Mouse (Mus musculus) lung, adult 2 months (tissue): Measurements from ENCODE around the gene Erbin. TPM values are rescaled to one million over a fixed set of nuclear protein-coding genes. Genes with fewer than 3 reads are reported as not detected.

ENCODE experiments used
- DNase-seq: peaks from one replicate; pipeline ENCODE4 v3.0.0; 2022
- H3K4me1 ChIP-seq: fragments of 200-500 bp; 2 replicates; pipeline ENCODE4 v1.6.1; 2011; ENCODE audit warnings: low read length; ENCODE audit not compliant: control insufficient read depth, insufficient read depth
- H3K4me3 ChIP-seq: fragments of 200-500 bp; replicated peaks from 2 replicates; pipeline ENCODE3; 2011; ENCODE audit warnings: low read depth, mild to moderate bottlenecking, control low read depth, low read length; ENCODE audit errors: extremely low read depth
- CTCF ChIP-seq: fragments of 200-500 bp; IDR thresholded peaks from 2 replicates; pipeline ENCODE4 v1.5.1; 2011; ENCODE audit warnings: mild to moderate bottlenecking, low read length, control low read depth; ENCODE audit not compliant: insufficient read depth
- POLR2A ChIP-seq: fragments of 200-500 bp; IDR thresholded peaks from 2 replicates; pipeline ENCODE4 v1.6.1; 2011; ENCODE audit warnings: low read depth, mild to moderate bottlenecking, control low read depth, low read length, borderline replicate concordance; ENCODE audit errors: extremely low read depth
- WGBS: fragments of 180-500 bp; shearing (Covaris S2); methylation state at CpG from one replicate; pipeline ENCODE4 v1.1.7; 2018; 5-methylcytosine and 5-hydroxymethylcytosine counted together
- polyA plus RNA-seq: library from polyadenylated mRNA; depleted of rRNA; stranded (reverse); fragments of >200 nt; gene quantifications from 2 replicates; pipeline ENCODE4 v1.2.3, GENCODE M21; 2012

Gene Erbin
- polyA plus RNA-seq, 1 experiment = 17.4 TPM

GRCm38 (mm10) chr13:103955652-103956051 is 35.3 kb upstream of the Erbin start:
- no peak for DNase-seq
- peaks cover 14% of the 10 kb centered on the region for H3K4me1 ChIP-seq
- TF ChIP-seq POLR2A (no peak), CTCF (no peak)
- H3K4me3 ChIP-seq = no peak overlapping the region
- WGBS = 42% methylated on average over 2 of the region's 2 CpGs

DNA sequence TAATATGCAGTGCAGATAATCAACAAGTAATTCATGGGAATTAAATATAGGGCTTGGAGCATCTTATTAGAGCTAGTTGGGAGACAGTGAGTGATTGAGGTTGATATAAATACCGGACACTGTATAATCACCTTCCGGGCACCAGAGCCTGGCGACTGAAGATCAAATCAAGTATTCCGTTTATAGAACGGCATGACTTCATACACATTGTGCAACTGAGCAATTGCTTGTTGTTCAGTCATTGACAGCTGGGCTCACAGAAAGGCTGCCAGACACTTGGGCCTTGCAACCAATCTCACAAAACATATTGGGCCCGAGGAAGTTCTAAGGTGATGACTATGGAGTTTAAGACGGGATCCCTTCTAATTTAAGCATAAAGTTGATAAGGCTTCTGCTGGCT is 31.1 kb upstream of the Erbin start:
- TF ChIP-seq POLR2A (no peak), CTCF (no peak)
- H3K4me3 ChIP-seq = no peak overlapping the region
- DNase-seq = no peak
- WGBS = 40% methylated on average over 7 of the region's 7 CpGs
- peaks cover 8% of the 10 kb centered on the region for H3K4me1 ChIP-seq

- no peak overlapping the region for H3K4me3 ChIP-seq
- H3K4me1 ChIP-seq = no peaks in the 10 kb centered on the region
- WGBS = 56% methylated on average over 2 of the region's 2 CpGs
- no peak for TF ChIP-seq CTCF
- no peak for TF ChIP-seq POLR2A
- DNase-seq = no peak
These were observed 20.5 kb upstream of the Erbin start for GRCm38 (mm10) chr13:103940796-103941195.

- DNase-seq = no peak
- Histone ChIP-seq H3K4me3 (no peak overlapping the region), H3K4me1 (peaks cover 3% of the 10 kb centered on the region)
- WGBS = 52% methylated on average over 6 of the region's 6 CpGs
- no peak for TF ChIP-seq POLR2A
- no peak for TF ChIP-seq CTCF
These were observed 4.3 kb upstream of the Erbin start for GRCm38 (mm10) chr13:103924586-103924985.

- Histone ChIP-seq H3K4me3 (no peak overlapping the region), H3K4me1 (peaks cover 3% of the 10 kb centered on the region)
- DNase-seq = no peak
- TF ChIP-seq CTCF (no peak), POLR2A (no peak)
- WGBS = 89% methylated on average over 6 of the region's 6 CpGs
These were observed 3.2 kb upstream of the Erbin start for GRCm38 (mm10) chr13:103923402-103924065.

GRCm38 (mm10) chr13:103921831-103922380 is 1.6 kb upstream of the Erbin start:
- H3K4me1 ChIP-seq = peaks cover 3% of the 10 kb centered on the region
- 15% methylated on average over 11 of the region's 11 CpGs for WGBS
- peak overlapping the region; percentile 78 for H3K4me3 ChIP-seq
- no peak for TF ChIP-seq POLR2A
- no peak for TF ChIP-seq CTCF
- DNase-seq = no peak

DNA sequence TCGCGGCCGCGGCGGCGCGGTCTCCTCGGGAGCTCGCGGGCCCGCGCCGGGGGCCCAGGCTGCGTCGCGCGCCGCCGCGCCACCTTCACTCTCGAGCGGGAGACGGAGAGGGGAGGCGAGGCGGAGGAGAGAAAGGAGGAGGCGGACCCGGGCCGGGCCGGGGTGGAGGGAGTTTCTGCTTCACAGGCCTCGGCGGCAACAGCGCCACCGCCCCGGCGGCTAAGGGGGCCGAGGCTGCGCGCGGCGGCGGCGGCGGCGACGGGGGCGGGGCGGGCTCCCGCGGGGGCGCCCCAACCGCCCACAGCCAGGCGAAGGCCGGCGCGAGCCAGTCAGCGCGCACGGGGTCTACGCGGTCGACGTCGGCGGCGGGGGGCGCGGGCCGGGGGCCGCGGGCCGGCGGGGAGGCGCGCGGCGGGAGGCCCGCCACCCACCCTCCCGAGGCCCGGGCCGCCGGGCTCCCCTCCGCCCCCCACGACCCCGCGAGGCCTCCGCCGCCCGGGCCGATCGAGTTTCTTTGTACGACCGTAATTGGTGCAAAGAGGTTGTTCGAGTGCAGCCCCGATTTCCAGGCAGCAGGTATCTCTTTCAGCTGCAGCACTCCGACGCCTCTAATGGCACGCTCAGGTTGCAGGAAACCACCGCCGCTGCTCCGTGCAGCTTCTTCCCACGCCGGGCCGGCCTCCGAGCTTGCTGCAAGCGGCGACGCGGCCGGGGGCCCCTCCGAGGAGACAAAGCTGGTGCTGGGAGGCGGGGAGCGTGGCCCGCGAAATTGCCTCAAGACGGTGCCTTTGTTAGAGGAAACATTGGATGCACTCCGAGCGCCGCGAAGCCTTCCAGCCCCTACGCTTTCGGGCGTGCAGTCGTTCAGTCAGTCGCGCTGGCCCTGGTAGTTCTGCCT is 868 bp upstream of the Erbin start:
- Histone ChIP-seq H3K4me3 (peak overlapping the region; percentile 78), H3K4me1 (peaks cover 9% of the 10 kb centered on the region)
- peak; percentile 84 for DNase-seq
- TF ChIP-seq CTCF (no peak), POLR2A (peak; percentile 59; the same call in 1 of the 2 replicates)
- 10% methylated on average over 109 of the region's 125 CpGs for WGBS

GRCm38 (mm10) chr13:103919956-103920260 is 406 bp downstream of the Erbin start:
- peak overlapping the region; percentile 74 for H3K4me3 ChIP-seq
- TF ChIP-seq CTCF (no peak), POLR2A (no peak)
- peaks cover 15% of the 10 kb centered on the region for H3K4me1 ChIP-seq
- WGBS = under 1% methylated on average over 20 of the region's 20 CpGs
- no peak for DNase-seq

DNA sequence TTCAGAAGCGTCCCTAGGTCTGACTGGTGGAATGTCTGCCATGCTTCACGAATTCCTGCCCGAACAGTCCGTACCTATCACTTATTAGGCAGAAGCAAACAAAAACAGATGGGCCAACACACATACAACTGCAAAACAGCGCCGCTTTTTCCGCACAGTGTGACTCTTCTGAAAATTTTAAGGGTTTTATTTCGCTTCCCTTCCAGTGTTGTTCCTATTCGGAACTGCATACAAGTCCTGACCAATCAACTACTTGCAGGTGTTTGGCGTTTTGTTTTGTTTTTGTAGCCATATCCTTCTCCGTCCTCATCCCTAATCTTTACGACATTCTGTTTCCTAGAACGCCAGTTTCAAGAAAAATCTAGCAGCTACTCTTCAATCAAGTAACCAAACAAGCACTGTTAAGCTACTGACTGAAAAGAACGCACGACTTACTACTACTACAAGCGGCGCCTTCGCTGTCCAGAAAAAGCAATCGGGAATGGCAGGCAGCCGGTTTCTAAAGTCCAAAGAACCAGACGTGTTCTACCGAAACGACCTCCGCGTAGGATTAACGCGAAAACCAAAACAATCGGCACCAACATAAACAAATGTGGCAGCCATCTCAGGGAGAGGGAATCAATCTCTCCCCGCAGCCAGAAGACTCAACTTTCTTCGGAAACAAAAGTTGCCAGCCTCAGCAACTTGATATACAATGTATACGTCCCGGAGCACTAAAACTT is 919 bp downstream of the Erbin start:
- peak; percentile 62 for DNase-seq
- no peak for TF ChIP-seq POLR2A
- no peak for TF ChIP-seq CTCF
- WGBS = under 1% methylated on average over 32 of the region's 32 CpGs
- Histone ChIP-seq H3K4me3 (peak overlapping the region; percentile 74), H3K4me1 (peaks cover 15% of the 10 kb centered on the region)

DNA sequence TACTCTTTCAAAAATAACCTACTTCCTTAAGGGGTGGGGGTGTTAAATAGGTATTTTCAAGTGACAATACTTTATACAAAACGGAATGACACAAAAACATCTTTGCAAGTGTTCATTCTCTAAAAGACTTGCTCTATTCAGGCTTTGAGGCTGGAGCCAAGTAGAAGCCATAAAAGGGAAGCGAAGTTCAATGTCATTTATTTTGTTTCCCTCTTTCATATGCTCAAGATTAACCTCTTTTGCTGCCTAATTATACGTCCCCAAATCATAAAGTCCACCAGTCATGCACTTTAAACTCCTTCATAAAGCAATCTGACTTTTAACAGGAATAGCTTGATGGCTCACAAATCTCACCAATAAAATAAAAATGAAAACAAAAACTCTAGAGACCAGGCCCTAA is 1.9 kb downstream of the Erbin start:
- WGBS = 3% methylated on average over 3 of the region's 3 CpGs
- TF ChIP-seq POLR2A = no peak
- TF ChIP-seq CTCF = no peak
- Histone ChIP-seq H3K4me3 (no peak overlapping the region), H3K4me1 (peaks cover 21% of the 10 kb centered on the region)
- DNase-seq = no peak
